Mouse (Mus musculus): ENCODE data around the gene Dmkn.
"Not testable (repeated sequence)": the region's sequence is repeated elsewhere in the genome, so short reads cannot be mapped to it uniquely, and the experiment has no call there.

Dmkn gene

DNA sequence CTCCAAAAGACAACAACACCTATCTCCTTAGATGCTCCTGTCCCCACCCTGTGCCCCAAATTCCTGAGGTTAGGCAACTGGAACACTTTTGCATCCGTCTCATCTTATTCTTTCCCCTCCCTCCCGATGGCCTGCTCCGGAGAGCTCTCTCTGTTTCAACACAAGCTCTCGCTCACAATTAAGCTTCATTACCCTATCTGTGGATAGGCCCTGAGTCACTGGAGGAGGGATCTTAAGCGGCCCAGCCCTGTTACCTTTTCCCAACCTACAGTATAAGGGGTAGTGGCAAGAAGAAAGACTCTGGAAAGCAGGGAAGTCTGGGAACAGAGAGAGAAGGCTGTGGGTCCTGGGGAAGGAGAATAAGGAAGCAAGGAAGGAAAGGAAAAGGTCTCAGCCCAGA lies at the start of gene Dmkn:
Gene Dmkn, plus strand, starts transcription at position 301 of the 400 bp plus-strand sequence.
- no peak for DNase-seq

DNA sequence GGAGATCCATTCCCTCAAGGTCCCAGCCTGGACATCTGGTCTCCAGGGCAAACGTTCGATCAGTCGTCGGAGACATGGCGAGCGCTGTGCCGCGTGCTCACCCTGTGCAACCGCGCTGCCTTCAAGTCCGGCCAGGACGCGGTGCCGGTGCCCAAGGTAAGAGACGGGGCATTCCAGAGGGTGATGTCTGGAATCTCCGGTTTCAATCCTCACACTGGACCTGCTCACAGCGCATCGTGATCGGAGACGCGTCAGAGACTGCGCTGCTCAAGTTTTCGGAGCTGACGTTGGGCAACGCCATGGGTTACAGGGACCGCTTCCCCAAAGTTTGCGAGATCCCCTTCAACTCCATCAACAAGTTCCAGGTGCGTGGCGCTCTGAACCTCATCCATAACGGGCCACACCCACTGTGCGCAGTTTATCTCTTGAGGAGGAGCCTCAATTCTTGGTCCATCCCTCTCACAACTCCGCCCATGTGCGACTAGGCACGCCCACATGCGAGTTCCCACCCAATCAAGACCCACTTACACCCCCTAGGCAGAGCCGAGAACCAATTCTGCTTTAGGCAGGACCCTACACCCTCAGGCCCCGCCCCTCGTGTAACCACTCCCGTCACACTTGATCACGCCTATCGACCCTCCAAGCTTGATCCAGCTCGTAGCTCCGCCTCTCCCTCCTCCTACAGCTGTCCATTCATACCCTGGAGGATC lies 46.4 kb upstream of the Dmkn start:
- peak; percentile 73 for DNase-seq

DNA sequence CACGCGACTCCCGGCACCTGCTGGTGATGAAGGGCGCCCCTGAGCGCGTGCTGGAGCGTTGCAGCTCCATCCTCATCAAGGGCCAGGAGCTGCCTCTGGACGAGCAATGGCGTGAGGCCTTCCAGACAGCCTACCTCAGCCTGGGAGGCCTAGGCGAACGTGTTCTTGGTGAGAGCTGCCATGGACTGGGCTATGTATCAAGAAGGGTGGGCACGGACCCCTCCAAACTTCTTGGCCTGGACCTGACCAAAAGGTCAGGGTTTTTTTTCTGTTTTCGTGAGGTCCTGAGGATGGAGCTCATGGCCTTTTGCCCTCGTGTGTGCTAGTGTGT lies 45.9 kb upstream of the Dmkn start:
- DNase-seq: no peak

DNA sequence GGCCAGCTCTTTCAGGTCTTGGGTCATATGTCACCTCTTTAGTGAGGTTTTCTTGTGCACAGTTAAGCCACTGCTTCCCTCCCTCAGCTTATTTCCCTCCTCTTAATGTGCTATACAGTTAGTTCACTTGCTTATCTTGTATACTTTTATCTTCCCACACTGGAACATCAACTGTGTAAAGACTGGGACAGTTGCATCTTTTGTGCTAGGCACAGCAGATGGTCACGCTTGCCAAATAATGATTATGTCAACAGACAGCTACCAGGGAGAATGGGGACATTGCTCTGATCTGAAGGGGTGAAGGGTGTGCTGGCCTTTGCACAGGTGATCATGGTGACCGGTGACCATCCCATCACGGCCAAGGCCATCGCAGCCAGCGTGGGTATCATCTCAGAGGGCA lies 43.9 kb upstream of the Dmkn start:
- DNase-seq: no peak

DNA sequence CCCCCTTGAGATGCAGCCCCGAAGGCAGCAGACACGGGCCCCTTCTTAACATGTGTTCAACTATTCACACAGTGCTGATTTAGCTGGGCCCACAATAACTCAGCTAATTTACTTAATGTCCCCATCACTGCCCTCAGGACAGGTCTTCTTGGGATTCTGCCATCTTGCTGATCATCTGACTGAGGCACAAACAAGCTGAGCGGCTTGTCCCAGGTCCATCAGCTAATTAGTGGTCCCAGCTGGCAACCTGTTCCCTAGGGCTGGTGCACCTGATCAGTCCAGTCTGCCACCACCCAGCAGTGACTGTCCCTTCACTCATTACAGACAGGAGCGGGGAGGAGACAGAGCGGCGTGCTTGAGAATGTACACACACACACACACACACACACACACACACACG lies 42.3 kb upstream of the Dmkn start:
- DNase-seq: no peak

DNA sequence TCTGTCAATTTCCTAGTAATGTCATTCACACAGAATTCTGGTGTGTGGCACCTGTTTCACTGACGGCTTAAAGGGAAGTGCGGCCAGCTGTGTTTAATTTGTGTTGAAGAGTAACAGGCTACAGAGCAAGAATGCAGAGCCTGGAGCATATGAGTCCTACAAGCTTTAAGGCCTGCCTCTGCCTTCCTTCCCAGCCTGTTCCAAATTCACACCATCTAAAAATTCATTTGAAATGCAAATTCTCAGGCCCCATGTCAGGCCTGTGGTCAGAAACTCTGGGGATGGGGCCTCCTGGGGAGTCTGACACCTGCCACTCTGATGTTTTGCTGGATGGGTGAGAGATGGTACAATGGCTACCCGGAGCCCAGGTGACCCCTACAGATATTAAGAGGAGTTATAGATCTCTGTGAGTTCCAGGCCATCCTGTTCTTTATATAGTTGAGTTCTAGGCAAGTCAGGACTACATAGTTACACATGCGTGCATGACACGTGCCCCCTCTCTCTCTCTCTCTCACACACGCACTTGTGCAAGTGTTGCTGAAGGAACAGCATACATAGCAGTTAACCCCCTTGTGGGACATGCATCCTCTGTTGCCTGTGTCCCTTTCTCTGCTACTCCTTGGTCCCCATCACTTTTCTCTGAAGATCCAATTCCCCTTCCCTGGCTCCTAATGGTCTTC lies 40.1 kb upstream of the Dmkn start:
- no peak for DNase-seq

DNA sequence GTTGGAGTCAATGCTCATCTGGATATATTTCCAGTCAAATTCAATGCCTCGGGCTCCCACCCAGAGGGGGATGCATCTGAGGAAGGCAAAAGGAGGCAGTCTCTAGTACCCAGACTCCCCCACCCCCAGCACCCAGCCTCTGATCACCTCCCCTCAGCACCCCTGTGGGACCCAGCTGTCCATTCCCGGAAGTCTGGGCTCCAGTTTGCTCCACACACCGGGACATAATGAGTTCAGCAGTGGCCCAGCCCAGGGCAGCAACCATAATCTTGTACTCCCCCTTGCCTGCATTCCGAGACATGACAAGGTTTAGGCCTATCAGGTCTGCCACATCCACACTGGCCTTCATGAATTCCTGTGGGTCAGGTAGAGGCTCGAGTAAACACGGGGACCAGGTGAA lies 35.3 kb upstream of the Dmkn start:
- no peak for DNase-seq

DNA sequence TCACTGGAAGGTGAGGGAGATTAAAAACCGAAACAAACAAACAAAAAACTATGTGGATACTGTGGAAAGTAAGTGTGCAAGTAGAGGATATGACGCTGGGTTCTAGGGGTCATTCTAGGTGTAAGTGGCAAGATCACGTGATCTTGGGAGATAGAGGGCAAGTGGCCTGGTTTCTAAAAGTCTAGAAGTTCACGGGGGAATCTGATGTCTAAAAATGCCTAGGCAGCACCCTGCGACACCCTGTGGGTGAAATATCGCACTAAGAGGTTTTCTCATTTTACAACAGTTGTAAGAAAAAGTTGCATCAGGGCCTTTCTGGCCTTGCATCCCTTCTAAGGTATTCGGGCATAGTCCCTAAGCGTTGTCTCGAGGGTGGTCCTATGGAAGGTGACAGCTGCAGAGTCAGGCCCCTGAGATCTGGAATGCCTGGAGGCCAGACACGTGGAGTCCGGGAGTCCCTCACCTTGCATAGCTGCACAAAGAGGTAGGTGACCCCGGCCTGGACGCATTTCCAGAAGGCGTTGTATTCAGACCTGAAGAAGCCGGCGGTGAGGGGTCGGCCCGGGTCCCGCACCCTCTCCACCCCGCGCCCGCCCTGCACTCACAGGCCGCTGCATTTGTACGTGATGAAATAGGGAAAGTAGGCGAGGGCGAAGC lies 34.7 kb upstream of the Dmkn start:
- DNase-seq: no peak

DNA sequence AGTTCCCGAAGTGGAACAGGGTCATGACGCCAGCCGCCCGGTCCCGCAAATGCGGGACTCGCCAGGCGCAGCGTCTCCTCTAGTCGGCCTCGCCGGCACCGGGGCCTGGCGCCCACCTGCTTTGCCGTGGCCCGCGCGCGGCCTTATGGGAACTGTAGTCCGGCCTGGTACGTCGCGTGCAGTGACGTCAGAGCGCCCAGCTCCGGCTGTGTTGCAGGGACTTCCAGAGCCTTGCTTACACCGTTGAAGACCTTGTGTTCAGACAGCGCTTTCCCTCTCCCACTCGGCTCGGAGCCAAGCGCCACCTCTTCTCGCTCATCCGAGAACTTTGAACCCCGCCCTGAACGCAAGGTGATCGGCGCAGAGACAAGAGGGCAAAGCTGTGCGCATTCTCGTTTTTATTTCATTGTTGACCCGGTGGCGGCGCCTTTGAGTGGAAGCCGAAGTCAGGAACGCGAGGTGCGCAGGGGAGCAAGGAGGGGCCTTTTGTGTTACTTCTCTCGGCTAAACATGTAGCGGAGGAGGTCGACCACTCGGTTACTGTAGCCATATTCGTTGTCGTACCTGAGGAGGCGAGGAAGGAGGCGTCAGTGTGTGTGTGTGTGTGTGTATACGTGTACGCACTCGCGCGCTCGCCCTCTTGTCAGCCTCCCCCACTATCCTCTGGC lies 34.0 kb upstream of the Dmkn start, which contains the start of gene Tmem147:
Gene Tmem147, minus strand, starts transcription at position 145 of the 668 bp plus-strand sequence.
- peak; percentile 98 for DNase-seq

DNA sequence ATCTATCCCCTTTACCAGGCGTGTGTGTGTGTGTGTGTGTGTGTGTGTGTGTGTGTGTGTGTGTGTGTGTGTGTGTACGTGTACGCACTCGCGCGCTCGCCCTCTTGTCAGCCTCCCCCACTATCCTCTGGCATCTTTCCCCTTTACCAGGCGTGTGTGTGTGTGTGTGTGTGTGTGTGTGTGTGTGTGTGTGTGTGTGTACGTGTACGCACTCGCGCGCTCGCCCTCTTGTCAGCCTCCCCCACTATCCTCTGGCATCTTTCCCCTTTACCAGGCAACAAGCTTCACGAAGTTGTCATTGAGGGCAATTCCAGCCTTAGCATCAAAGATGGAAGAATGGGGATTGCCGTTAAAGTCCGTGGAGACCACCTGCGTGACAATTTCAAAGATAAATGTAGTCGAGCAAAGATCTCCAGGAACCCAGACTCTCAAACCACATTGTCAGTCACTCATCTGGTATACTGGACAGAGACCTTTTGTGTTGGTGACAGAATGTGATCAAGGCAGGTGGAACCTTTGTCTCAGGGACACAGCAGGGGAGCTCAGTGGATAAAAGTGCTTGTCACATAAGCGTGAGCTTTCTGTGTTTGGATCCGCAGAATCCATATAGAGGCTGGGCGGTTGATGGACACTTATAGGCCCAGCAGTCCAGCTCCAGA lies 33.4 kb upstream of the Dmkn start:
- DNase-seq: not testable (repeated sequence)

DNA sequence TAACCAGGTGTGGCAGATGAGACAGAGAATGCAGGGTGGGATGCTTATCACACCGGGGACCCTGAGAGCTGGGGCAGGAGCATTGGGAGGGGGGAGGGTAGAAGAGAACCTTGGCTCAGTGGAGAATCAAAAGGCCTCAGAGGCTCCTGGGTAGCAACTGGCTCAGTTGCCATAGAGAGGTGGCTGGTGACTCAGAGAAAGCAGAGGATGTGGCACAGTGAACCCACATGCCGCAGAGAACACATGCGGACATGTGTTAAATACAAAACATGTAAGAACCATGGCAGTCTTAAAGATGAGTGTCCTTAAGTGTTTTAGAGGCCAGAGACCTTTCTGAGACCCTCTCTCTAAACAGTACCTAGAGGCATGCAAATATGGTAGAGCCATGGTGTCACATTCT lies 27.3 kb upstream of the Dmkn start:
- no peak for DNase-seq

DNA sequence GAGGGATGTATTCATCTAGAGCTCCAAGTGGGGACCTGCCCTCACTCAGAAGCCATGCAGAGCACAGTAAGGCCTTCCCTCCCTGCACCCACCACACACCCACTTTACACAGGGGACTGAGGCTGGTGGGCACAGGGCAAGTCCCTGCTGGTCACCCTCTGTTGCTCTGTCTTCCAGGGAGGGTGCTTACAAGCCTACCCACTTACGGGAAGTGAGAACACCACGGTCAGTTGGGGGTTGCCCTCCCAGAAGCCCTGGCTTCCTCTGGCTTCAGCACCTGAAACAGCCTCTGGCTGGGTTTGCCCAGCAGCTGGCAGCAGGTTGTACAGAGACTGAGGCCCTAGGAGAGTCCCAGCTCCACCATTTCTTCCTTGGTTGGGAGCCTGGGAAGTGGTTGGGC lies 21.0 kb upstream of the Dmkn start:
- DNase-seq: not testable (repeated sequence)

DNA sequence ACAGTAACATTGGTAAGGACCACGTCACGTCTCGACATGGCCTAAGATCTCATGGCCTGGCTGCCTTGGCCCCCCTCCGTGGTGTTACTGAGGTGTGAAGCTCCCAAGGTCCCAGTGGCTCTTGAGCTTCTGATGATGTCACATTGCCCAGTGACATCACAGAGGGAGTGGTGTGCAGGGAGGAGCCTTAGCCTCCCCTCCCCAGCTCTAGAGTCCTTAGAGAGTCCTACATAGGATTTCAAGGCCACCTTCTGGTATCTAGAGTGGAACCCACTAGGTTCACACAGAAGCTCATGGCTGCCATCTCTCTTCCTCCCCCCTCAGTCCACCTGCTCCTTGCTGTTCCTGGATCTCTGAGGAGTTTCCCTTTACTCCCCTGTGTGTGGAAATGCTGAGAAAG lies 19.9 kb upstream of the Dmkn start, which contains the start of gene Gapdhs:
Gene Gapdhs, minus strand, starts transcription at position 65 of the 400 bp plus-strand sequence.
- DNase-seq: not testable (repeated sequence)

DNA sequence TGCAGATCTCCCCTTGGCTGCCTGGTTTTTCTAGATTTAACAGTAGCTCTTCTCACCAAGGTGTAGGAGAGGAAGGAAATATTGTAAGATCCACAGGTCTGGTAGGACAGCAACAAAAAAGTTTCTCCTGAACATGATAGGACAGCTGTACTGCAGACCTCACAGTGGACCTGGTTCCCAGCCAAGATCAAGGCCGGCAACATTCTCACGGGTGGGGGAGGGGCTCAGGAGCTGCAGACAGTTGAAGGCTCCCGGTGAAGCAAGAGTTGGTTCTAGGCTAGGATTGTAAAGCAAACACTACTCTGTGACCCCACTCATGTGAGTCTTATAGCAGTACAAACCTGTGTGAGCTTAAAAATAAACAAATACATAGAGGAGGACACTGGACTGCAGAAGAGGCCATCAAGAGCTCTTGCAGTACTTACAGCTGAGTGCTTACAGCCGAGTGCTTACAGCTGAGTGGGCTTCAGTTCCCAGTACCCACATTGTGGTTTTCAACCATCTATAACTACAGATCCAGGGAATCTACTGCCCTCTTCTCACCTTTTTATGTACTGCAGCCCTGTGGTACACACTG lies 19.4 kb upstream of the Dmkn start:
- peak; percentile 65 for DNase-seq

DNA sequence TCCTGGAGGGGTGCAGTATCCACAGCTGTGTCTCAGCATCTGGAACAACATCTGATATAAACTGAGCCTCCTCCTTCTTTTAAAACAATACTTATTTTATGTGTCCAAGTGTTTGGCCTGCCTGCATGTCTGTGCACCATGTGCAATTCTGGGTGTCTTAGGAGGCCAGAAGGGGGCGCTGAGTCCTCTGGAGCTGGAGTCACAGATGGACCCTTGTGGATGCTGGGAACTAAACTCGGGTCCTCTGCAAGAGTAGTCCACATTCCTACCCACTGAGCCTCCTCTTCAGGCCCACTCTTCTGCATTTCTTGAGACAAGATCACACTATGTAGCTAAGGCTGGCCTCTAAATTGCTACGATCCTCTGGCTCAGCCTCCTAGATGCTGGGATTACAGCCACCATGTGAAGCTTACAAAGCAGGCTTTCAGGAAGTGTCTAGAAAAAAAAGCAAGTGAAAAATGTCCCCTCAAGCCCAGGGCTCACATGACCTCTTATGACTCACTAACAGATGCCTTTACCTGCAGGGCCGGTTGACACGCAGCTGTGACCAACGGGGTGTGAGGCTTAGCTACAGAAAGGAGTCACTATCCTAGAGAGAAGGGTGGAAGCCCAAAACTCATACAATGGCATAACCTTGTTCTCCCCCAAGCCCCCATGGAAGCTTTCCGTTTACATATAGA lies 15.9 kb upstream of the Dmkn start:
- DNase-seq: no peak

DNA sequence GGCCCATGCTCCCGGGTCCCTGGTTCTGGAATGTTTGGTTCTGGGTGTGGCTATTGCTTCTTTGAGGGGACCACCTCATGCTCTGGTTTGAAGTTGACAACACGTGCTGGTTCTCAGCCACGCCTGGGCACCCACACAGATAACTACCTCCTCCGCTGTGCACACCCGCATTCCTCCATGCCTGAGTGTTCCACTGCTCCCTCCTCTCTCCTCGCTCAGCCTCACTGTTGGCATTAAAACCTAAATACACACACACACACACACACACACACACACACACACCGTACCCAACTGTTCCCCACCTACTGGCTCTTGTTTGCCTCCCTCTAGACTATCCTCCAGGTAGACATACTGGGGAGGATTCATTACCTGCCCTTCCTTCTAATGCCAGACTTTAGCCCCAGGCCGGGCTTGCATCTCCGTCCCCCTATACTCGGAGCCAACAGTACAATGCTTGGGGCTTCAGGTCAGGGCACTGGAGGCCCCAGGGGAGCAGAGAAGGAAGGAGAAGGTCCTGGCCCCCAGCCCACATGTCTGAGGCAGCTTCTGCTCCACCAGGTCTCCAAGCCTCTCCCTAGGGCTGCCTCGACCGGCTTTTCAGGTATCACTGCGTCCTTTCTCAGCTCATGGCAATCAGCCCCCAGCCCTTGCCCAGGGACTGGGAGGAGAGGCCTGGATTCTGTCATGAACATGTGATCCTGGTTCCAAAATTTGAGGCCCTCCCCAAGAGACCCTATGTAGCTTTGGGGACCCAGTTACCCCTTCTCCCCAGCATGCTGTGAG lies 13.5 kb upstream of the Dmkn start:
- DNase-seq: peak; percentile 12

DNA sequence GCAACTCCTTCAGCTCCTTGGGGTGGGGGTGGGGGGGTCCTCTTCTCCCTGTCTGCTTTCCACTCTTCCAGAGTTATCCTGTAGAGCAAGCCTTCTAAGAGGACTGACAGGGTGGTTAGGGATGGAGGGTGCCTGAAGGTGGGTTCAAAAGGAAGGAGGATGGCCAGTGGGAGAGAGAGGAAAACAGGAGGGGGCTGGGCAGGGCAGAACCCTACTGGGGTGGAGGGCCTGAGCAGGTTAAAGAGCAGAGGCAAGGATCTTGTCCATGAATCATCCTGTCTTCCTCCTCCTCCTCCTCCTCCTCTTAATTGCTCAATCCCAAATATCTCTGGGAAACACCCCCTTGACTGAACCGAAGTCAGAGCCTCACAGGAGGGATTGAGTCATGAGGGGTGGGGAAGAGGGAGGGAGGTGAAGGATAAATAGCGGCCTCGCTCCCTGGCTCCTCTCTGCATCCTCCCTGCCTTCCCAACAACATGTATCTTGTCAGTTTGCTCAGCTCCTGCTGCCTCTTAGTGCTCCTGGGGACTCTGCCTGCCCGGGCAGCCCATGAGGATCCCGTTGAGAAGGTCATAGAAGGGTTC lies 12.4 kb upstream of the Dmkn start, which contains the start of gene Sbsn:
Gene Sbsn, plus strand, starts transcription at position 386 of the 584 bp plus-strand sequence.
- DNase-seq: no peak

DNA sequence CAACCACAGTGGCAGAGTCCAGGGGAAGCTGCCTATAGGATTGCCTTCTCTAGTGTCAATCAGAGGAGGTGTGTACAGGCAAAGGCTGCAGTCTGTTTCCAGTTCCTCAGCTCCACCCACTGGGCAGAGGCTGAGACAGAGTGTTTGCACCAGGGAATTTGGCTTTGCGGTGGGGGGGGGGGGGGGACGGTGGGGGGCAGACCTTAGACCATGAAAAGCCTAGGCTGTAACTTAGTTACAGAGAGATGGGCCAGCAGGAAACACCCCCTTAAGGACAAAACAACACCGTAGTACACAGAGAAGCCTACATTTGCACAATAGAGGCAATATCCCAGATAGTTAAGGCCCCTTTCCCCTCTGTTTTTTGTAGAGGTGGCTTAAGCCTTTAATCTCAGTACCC lies 6.6 kb upstream of the Dmkn start:
- no peak for DNase-seq

DNA sequence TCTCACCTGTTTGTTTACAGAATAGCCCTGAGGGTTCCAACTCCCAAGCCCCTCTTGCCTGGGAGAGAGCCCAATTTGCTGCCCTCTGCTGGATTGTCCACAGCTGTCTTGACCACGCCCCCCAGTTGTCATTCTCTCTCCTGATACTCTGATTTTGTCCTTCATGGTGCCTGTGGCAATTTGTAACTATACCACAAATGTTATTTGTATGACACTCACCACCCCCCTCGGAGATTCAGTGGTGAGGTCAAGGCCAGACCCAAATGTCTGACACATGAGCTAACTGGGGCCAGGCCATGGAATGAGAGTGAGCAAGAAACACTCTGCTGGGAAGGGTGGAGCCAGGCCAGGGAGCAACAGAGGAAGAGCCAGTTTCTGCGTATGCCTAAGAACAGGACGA lies 4.7 kb upstream of the Dmkn start:
- DNase-seq: peak; percentile 66

DNA sequence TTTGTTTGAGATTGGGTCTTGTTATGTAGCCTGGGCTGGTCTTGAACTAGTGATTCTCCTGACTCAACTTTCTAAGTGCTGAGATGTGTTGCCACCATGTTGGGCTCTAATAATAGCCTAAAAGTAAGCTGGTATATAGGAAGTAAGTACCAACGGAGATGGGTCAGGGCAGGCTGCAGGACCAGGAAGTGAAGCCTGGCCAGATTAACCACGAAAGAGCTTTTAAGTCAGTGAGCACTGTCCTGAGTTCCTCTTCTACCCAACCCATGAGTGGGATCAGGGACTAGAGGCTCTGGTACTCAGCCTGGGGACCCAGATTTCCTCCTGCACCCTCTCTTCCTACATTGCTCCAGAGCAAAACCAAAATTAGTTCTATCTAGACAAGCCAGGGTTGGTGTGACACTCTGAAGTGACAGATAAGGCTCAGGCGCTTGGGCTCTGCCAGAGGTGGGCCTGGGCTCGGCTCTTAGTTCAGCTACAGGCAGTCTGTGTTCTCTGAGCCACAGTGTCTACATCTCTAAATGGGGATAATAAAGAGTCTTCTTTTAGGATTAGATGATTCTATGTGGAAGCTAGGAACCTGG lies 1.7 kb upstream of the Dmkn start:
- no peak for DNase-seq
